9 mouse cellular contexts compared by ENCODE assay signal in the genomic region with DNA sequence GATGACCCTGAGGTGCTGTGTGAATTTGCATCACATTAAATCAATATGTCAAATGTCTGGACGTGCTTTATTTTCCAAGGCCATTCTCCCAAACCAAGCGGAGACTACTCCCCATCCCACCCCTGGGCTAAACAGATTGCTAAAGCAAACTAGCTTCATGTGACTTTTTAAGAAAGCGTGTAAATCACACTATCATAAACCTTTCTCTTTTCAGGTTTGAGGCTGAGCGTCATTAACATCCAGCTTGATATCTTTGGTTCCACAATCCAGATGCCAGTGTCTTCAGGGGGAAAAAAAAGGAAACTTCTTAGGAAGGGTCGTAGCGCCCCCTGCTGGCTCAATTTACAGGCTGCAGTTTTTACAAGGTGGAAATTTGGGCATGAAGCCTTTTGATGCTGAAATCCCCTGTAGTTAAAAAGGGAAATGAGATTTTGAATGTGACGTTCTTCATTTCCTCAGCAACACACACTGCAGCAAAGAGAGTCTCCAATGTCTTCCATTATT.
A peak's percentile ranks its signal among the peaks of the same experiment; 100 is the strongest.
DNase-seq lines count a peak whose midpoint lies in the region; ATAC-seq and TF ChIP-seq lines count a peak whose summit lies in the region.
"Had no signal": no experiment of that assay in that cellular context is flagged by ENCODE, and none has a peak within 500 bp of the region (broad histone marks: within the 10 kb centered on the region; RNA-seq: fewer than 3 reads in every experiment).

No protein-coding gene starts in this region.

- H3K27ac ChIP-seq in heart, adult 2 months: no peak overlapping the region
- no peak overlapping the region for H3K27ac ChIP-seq in heart, embryonic 11.5 days (ENCODE audit: low read depth, low read length)
- H3K27ac ChIP-seq in forebrain, embryonic 14.5 days (ENCODE audit: low read depth, low read length): no peak overlapping the region
- no peak overlapping the region for H3K27ac ChIP-seq in hindbrain, postnatal 0 days
- no peak overlapping the region for H3K27ac ChIP-seq in limb, embryonic 10.5 days
- H3K27ac ChIP-seq in neural tube, embryonic 13.5 days (replicated peaks): no peak overlapping the region
- H3K27ac ChIP-seq: limb, embryonic 15.5 days had no signal

- peak; percentile 96 for TF ChIP-seq CTCF in heart, adult 2 months (IDR thresholded peaks at IDR 0.05)
- TF ChIP-seq CTCF in hindbrain, postnatal 0 days (IDR thresholded peaks at IDR 0.05; ENCODE audit: low read depth): peak; percentile 87

- peak; percentile 34 to 71 for DNase-seq in heart, adult 2 months
- peak; percentile 74 for DNase-seq in adrenal gland, postnatal 14 days
- peak; percentile 82 for DNase-seq in forebrain, embryonic 14.5 days (ENCODE audit: low spot score)
- peak; percentile 89 for DNase-seq in hindbrain, postnatal 0 days (ENCODE audit: low spot score)
- DNase-seq in limb, embryonic 10.5 days (ENCODE audit: low spot score): peak; percentile 87
- peak; percentile 15 for DNase-seq in yolk sac, embryonic 10.5 days (ENCODE audit: low spot score)

- H3K4me2 ChIP-seq in heart, embryonic 11.5 days: no peak overlapping the region
- no peak overlapping the region for H3K4me2 ChIP-seq in forebrain, embryonic 14.5 days (ENCODE audit: low read length)
- no peak overlapping the region for H3K4me2 ChIP-seq in hindbrain, postnatal 0 days (ENCODE audit: low read depth, low read length)
- H3K4me2 ChIP-seq in neural tube, embryonic 13.5 days: no peak overlapping the region
- H3K4me2 ChIP-seq: limb, embryonic 15.5 days had no signal

- H3K9ac ChIP-seq in heart, adult 2 months (ENCODE audit: low read depth, low read length): no peak overlapping the region
- H3K9ac ChIP-seq in heart, embryonic 11.5 days (ENCODE audit: low read depth, low read length): no peak overlapping the region
- H3K9ac ChIP-seq in forebrain, embryonic 14.5 days (ENCODE audit: low read length): no peak overlapping the region
- no peak overlapping the region for H3K9ac ChIP-seq in hindbrain, postnatal 0 days (replicated peaks; ENCODE audit: low read length)
- H3K9ac ChIP-seq in neural tube, embryonic 13.5 days: no peak overlapping the region
- H3K9ac ChIP-seq: limb, embryonic 15.5 days had no signal

- no peak for ATAC-seq in heart, embryonic 11.5 days (replicated peaks; ENCODE audit: insufficient number of reproducible peaks, low FRiP score, low TSS enrichment)
- peak; percentile 26; the same call in 1 of the 2 replicates for ATAC-seq in forebrain, embryonic 14.5 days
- ATAC-seq in hindbrain, postnatal 0 days: peak; percentile 64
- ATAC-seq in neural tube, embryonic 13.5 days (ENCODE audit: low read depth): peak; percentile 15; the same call in 1 of the 2 replicates

- TF ChIP-seq POLR2A in heart, adult 2 months (IDR thresholded peaks at IDR 0.05; ENCODE audit: insufficient read depth, low read depth, low read length): no peak

- no peak overlapping the region for H3K4me3 ChIP-seq in heart, adult 2 months
- H3K4me3 ChIP-seq in heart, embryonic 11.5 days (ENCODE audit: low read depth, low read length): no peak overlapping the region
- no peak overlapping the region for H3K4me3 ChIP-seq in forebrain, embryonic 14.5 days (ENCODE audit: low read depth, low read length)
- no peak overlapping the region for H3K4me3 ChIP-seq in hindbrain, postnatal 0 days (ENCODE audit: low read length)
- no peak overlapping the region for H3K4me3 ChIP-seq in limb, embryonic 10.5 days
- H3K4me3 ChIP-seq in neural tube, embryonic 13.5 days: no peak overlapping the region
- H3K4me3 ChIP-seq: limb, embryonic 15.5 days had no signal

- intact Hi-C loops in heart, adult 2 months (cut with DNase I): loop anchor here (1.0 to 10.0 kb wide), 4 partner anchors 109 to 514 kb away; no protein-coding TSS in a partner anchor

- 0 out of 2 replicates have a peak, but pooled peaks have one; percentile 33 for TF ChIP-seq EP300 in heart, adult 2 months (IDR thresholded peaks at IDR 0.05; ENCODE audit: insufficient read depth, low read depth, low read length)

- H3K4me1 ChIP-seq in heart, adult 2 months (ENCODE audit: control insufficient read depth, insufficient read depth, low read length): no peaks in the 10 kb centered on the region
- H3K4me1 ChIP-seq in heart, embryonic 11.5 days (ENCODE audit: control insufficient read depth, insufficient read depth, low read length): no peaks in the 10 kb centered on the region
- H3K4me1 ChIP-seq in forebrain, embryonic 14.5 days (ENCODE audit: control insufficient read depth, insufficient read depth, low read length): no peaks in the 10 kb centered on the region
- no peaks in the 10 kb centered on the region for H3K4me1 ChIP-seq in hindbrain, postnatal 0 days (ENCODE audit: insufficient read depth, low read length)
- peaks cover 23% of the 10 kb centered on the region for H3K4me1 ChIP-seq in limb, embryonic 10.5 days
- no peaks in the 10 kb centered on the region for H3K4me1 ChIP-seq in neural tube, embryonic 13.5 days (replicated peaks)

- WGBS in heart, adult 2 months: 27% methylated on average over 7 of the region's 7 CpGs
- WGBS in heart, embryonic 11.5 days (ENCODE audit: insufficient replicate concordance): 33% methylated on average over 7 of the region's 7 CpGs
- 30% methylated on average over 7 of the region's 7 CpGs for WGBS in forebrain, embryonic 14.5 days
- WGBS in hindbrain, postnatal 0 days: 14% methylated on average over 7 of the region's 7 CpGs
- WGBS in limb, embryonic 10.5 days: 6% methylated on average over 7 of the region's 7 CpGs
- 15% methylated on average over 7 of the region's 7 CpGs for WGBS in neural tube, embryonic 13.5 days

- no peaks in the 10 kb centered on the region for H3K9me3 ChIP-seq in heart, embryonic 11.5 days (replicated peaks; ENCODE audit: control insufficient read depth, low read length)
- no peaks in the 10 kb centered on the region for H3K9me3 ChIP-seq in forebrain, embryonic 14.5 days (replicated peaks; ENCODE audit: control insufficient read depth, low read length)
- H3K9me3 ChIP-seq in hindbrain, postnatal 0 days (ENCODE audit: low read length): no peaks in the 10 kb centered on the region
- H3K9me3 ChIP-seq in limb, embryonic 10.5 days (replicated peaks): no peaks in the 10 kb centered on the region
- H3K9me3 ChIP-seq in neural tube, embryonic 13.5 days: no peaks in the 10 kb centered on the region
- H3K9me3 ChIP-seq: limb, embryonic 15.5 days had no signal

- H3K27me3 ChIP-seq in heart, adult 2 months (ENCODE audit: control insufficient read depth, insufficient read depth, low read length): no peaks in the 10 kb centered on the region; the same call in 1 of the 2 replicates
- H3K27me3 ChIP-seq in heart, embryonic 11.5 days (ENCODE audit: control insufficient read depth, insufficient read depth, low read length): peaks cover 7% of the 10 kb centered on the region; the same call in 1 of the 2 replicates
- no peaks in the 10 kb centered on the region for H3K27me3 ChIP-seq in forebrain, embryonic 14.5 days (replicated peaks; ENCODE audit: control insufficient read depth, insufficient read depth, low read length)
- no peaks in the 10 kb centered on the region for H3K27me3 ChIP-seq in hindbrain, postnatal 0 days (ENCODE audit: insufficient read depth, low read length)
- H3K27me3 ChIP-seq in limb, embryonic 10.5 days (ENCODE audit: low read depth, poor library complexity, severe bottlenecking): peaks cover 38% of the 10 kb centered on the region; the same call in 1 of the 2 replicates
- H3K27me3 ChIP-seq in neural tube, embryonic 13.5 days: no peaks in the 10 kb centered on the region

- H3K79me2 ChIP-seq in heart, adult 2 months (replicated peaks; ENCODE audit: control insufficient read depth, insufficient read depth, low read length): no peaks in the 10 kb centered on the region

- H3K36me3 ChIP-seq in heart, adult 2 months (ENCODE audit: control insufficient read depth, insufficient read depth, low read length): no peaks in the 10 kb centered on the region
- H3K36me3 ChIP-seq in heart, embryonic 11.5 days (ENCODE audit: control insufficient read depth, insufficient read depth, low read length): no peaks in the 10 kb centered on the region
- H3K36me3 ChIP-seq in forebrain, embryonic 14.5 days (ENCODE audit: control insufficient read depth, insufficient read depth, low read length): no peaks in the 10 kb centered on the region
- H3K36me3 ChIP-seq in hindbrain, postnatal 0 days (ENCODE audit: insufficient read depth, low read length): no peaks in the 10 kb centered on the region
- H3K36me3 ChIP-seq in limb, embryonic 10.5 days: no peaks in the 10 kb centered on the region
- H3K36me3 ChIP-seq in neural tube, embryonic 13.5 days: no peaks in the 10 kb centered on the region
- H3K36me3 ChIP-seq: limb, embryonic 15.5 days had no signal

Comparison
In these comparisons a context has a peak if more than half of its experiments do, and no peak if none do; other contexts are left out.
1. DNase-seq: peak in every context shown above with its lines; median percentile 89 in hindbrain, postnatal 0 days; 87 in limb, embryonic 10.5 days; 82 in forebrain, embryonic 14.5 days; 74 in adrenal gland, postnatal 14 days; 52 in heart, adult 2 months; 15 in yolk sac, embryonic 10.5 days.